Mouse (Mus musculus): Measurements from ENCODE around the gene Cdrt4. TPM values are rescaled to one million over a fixed set of nuclear protein-coding genes. Genes with fewer than 3 reads are reported as not detected.

The Cdrt4 gene
- not detected in 2 replicates for polyA plus RNA-seq (2012; rRNA removed; ENCODE audit: low replicate concordance)

DNA sequence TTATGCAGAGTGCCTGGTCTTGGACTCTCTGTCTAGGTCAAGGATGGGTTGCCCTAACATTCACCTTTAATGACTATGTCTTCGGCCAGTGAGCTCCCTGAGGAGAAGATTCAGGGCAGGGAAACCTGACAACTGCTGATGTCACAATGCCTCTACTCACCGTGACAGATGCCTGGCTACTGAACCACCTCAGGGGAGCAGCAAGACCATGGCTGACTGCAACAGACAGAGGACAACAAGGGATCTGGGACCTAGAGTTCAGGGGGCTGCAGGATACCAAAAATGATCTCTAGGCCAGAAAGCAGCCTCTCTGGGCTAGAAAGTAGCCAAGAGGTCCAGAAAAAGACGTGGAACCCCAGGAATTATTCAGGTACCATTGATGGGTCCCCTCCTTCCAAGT, at the start of gene Cdrt4:
Gene Cdrt4, plus strand, starts transcription at position 182 of the 400 bp plus-strand sequence.

Other genes with a start within 250 kb of the Cdrt4 start
- gene Zfp287, start 219.3 kb upstream of the Cdrt4 start, polyA plus RNA-seq (2012; rRNA removed; ENCODE audit: low replicate concordance) = 1.7 and 2.3 TPM in 2 replicates
- gene Gm10428, start 198.1 kb upstream of the Cdrt4 start, polyA plus RNA-seq (2012; rRNA removed; ENCODE audit: low replicate concordance) = not detected in 2 replicates
- 0.16 and 0.69 TPM in 2 replicates for gene Zfp286, start 161.7 kb upstream of the Cdrt4 start, polyA plus RNA-seq (2012; rRNA removed; ENCODE audit: low replicate concordance)
- gene Trim16, start 131.0 kb upstream of the Cdrt4 start, polyA plus RNA-seq (2012; rRNA removed; ENCODE audit: low replicate concordance) = 4.1 and 10.8 TPM in 2 replicates
- gene Fbxw10, start 104.1 kb upstream of the Cdrt4 start, polyA plus RNA-seq (2012; rRNA removed; ENCODE audit: low replicate concordance) = 0.43 and 1.3 TPM in 2 replicates
- gene Tvp23b, start 71.7 kb upstream of the Cdrt4 start, polyA plus RNA-seq (2012; rRNA removed; ENCODE audit: low replicate concordance) = 6.1 and 13.3 TPM in 2 replicates
- not detected in 2 replicates for gene Tekt3, start 110.5 kb downstream of the Cdrt4 start, polyA plus RNA-seq (2012; rRNA removed; ENCODE audit: low replicate concordance)
- 212 and 233 TPM in 2 replicates for gene Pmp22, start 177.8 kb downstream of the Cdrt4 start, polyA plus RNA-seq (2012; rRNA removed; ENCODE audit: low replicate concordance)

Measured in mammary gland, adult 2 months (tissue).